8 mouse cellular contexts compared by ENCODE assay signal in genomic region chr11:117626557-117626956, GRCm38 (mm10). TPM values are rescaled to one million over a fixed set of nuclear protein-coding genes. Genes with fewer than 3 reads are reported as not detected.
DNase-seq lines count a peak whose midpoint lies in the region; ATAC-seq and TF ChIP-seq lines count a peak whose summit lies in the region.
"Had no signal": no experiment of that assay in that cellular context is flagged by ENCODE, and none has a peak within 500 bp of the region (broad histone marks: within the 10 kb centered on the region; RNA-seq: fewer than 3 reads in every experiment).

No protein-coding gene starts in this region.

- no peak for ATAC-seq in kidney, embryonic 15.5 days (replicated peaks; ENCODE audit: low FRiP score)
- ATAC-seq in hindbrain, embryonic 16.5 days: no peak
- ATAC-seq in midbrain, postnatal 0 days (ENCODE audit: low FRiP score): no peak

- no peak overlapping the region for H3K27ac ChIP-seq in kidney, embryonic 15.5 days
- peak overlapping the region; percentile 89 for H3K27ac ChIP-seq in hindbrain, embryonic 16.5 days (ENCODE audit: low read depth, low read length)
- H3K27ac ChIP-seq in midbrain, postnatal 0 days (ENCODE audit: low read depth, low read length): peak overlapping the region; percentile 89; the same call in 1 of the 2 replicates
- H3K27ac ChIP-seq: kidney, postnatal 0 days had no signal

- H3K4me3 ChIP-seq in kidney, embryonic 15.5 days (replicated peaks): no peak overlapping the region
- no peak overlapping the region for H3K4me3 ChIP-seq in hindbrain, embryonic 16.5 days (ENCODE audit: low read length)
- H3K4me3 ChIP-seq in midbrain, postnatal 0 days (ENCODE audit: low read depth, low read length): no peak overlapping the region

- WGBS in kidney, embryonic 15.5 days: 68% methylated on average over 6 of the region's 6 CpGs
- WGBS in hindbrain, embryonic 16.5 days: 51% methylated on average over 6 of the region's 6 CpGs
- 62% methylated on average over 6 of the region's 6 CpGs for WGBS in midbrain, postnatal 0 days

- no peaks in the 10 kb centered on the region for H3K36me3 ChIP-seq in kidney, embryonic 15.5 days
- no peaks in the 10 kb centered on the region for H3K36me3 ChIP-seq in hindbrain, embryonic 16.5 days (ENCODE audit: control insufficient read depth, insufficient read depth, low read length)
- no peaks in the 10 kb centered on the region for H3K36me3 ChIP-seq in midbrain, postnatal 0 days (ENCODE audit: insufficient read depth, low read length)

- no peak overlapping the region for H3K4me2 ChIP-seq in kidney, embryonic 15.5 days
- H3K4me2 ChIP-seq in hindbrain, embryonic 16.5 days (ENCODE audit: low read length): 0 out of 2 replicates have a peak overlapping the region, but pooled peaks have one; percentile 27
- H3K4me2 ChIP-seq in midbrain, postnatal 0 days (ENCODE audit: low read depth, low read length, poor library complexity, severe bottlenecking): peak overlapping the region; percentile 12

- H3K4me1 ChIP-seq in kidney, embryonic 15.5 days: peaks cover 10% of the 10 kb centered on the region; the same call in 1 of the 2 replicates
- H3K4me1 ChIP-seq in hindbrain, embryonic 16.5 days (ENCODE audit: control insufficient read depth, insufficient read depth, low read depth, low read length): peaks cover 29% of the 10 kb centered on the region
- peaks cover 18% of the 10 kb centered on the region for H3K4me1 ChIP-seq in midbrain, postnatal 0 days (ENCODE audit: insufficient read depth, low read length)

- H3K9ac ChIP-seq in kidney, embryonic 15.5 days: no peak overlapping the region
- peak overlapping the region; percentile 25; the same call in 1 of the 2 replicates for H3K9ac ChIP-seq in hindbrain, embryonic 16.5 days (ENCODE audit: low read depth, low read length)
- no peak overlapping the region for H3K9ac ChIP-seq in midbrain, postnatal 0 days (replicated peaks; ENCODE audit: low read length, poor library complexity, severe bottlenecking)

- H3K27me3 ChIP-seq in kidney, embryonic 15.5 days: peaks cover 33% of the 10 kb centered on the region
- H3K27me3 ChIP-seq in hindbrain, embryonic 16.5 days (replicated peaks; ENCODE audit: control insufficient read depth, insufficient read depth, low read length): no peaks in the 10 kb centered on the region
- H3K27me3 ChIP-seq in midbrain, postnatal 0 days (ENCODE audit: insufficient read depth, low read length): no peaks in the 10 kb centered on the region

- peak; percentile 60 for DNase-seq in kidney, adult 18-20 months
- peak; percentile 38 to 41 for DNase-seq in cerebellum, postnatal 36 days
- DNase-seq in midbrain, postnatal 0 days (ENCODE audit: low spot score): no peak
- DNase-seq in right cerebral cortex, postnatal 14 days: no peak
- DNase-seq in yolk sac, embryonic 10.5 days (ENCODE audit: low spot score): no peak

- H3K9me3 ChIP-seq in kidney, embryonic 15.5 days (replicated peaks): no peaks in the 10 kb centered on the region
- no peaks in the 10 kb centered on the region for H3K9me3 ChIP-seq in hindbrain, embryonic 16.5 days (ENCODE audit: control insufficient read depth, low read length)
- no peaks in the 10 kb centered on the region for H3K9me3 ChIP-seq in midbrain, postnatal 0 days (ENCODE audit: low read length)

- no peak for TF ChIP-seq CTCF in midbrain, postnatal 0 days (IDR thresholded peaks at IDR 0.05)

RNA-seq across cellular contexts. Expression of gene Tnrc6c, which starts 27.5 kb away (rescaled TPM):
- polyA plus RNA-seq in kidney, embryonic 15.5 days (2015; fragmentation: Nextera tagmentation; extraction: Ambion mirVana): 10.0 and 10.5 TPM in 2 replicates
- 18.9 and 21.4 TPM in 2 replicates for polyA plus RNA-seq in hindbrain, embryonic 16.5 days (2015; fragmentation: Nextera tagmentation; extraction: Ambion mirVana)
- 78.4 and 79.8 TPM in 2 replicates for total RNA-seq in midbrain, postnatal 0 days (2014; rRNA removed)
- polyA plus RNA-seq in midbrain, postnatal 0 days (2015; fragmentation: Nextera tagmentation; extraction: Ambion mirVana): 22.8 and 26.5 TPM in 2 replicates

Comparison
In these comparisons a context has a peak if more than half of its experiments do, and no peak if none do; other contexts are left out.
1. DNase-seq: peak in kidney, adult 18-20 months (single experiment) and cerebellum, postnatal 36 days (2 of 2); none in midbrain, postnatal 0 days (single experiment), right cerebral cortex, postnatal 14 days (single experiment) and yolk sac, embryonic 10.5 days (single experiment).